Mouse (Mus musculus) cortical plate, adult 2 months (tissue): ENCODE measurements at regions not wholly inside any gene's neighbourhood (a gene's known extent, or its start where the extent isn't known, plus 50 kb on each side); places are given as distances from the start of the nearest gene placed in this dataset.
A peak's percentile ranks its signal among the peaks of the same experiment; 100 is the strongest.

ENCODE experiments used
- H3K27ac ChIP-seq: fragments of 200-500 bp; 2 replicates; pipeline ENCODE4 v1.5.1; 2012; ENCODE audit warnings: low read length, control low read depth, inconsistent platforms; ENCODE audit not compliant: insufficient read depth
- H3K4me1 ChIP-seq: fragments of 200-500 bp; 2 replicates; pipeline ENCODE4 v1.6.1; 2011; ENCODE audit warnings: low read length; ENCODE audit not compliant: control insufficient read depth, insufficient read depth
- H3K4me3 ChIP-seq: fragments of 200-500 bp; 2 replicates; pipeline ENCODE4 v1.5.1; 2011; ENCODE audit warnings: mild to moderate bottlenecking, low read length, control low read depth; ENCODE audit not compliant: insufficient read depth
- CTCF ChIP-seq: fragments of 200-500 bp; IDR thresholded peaks from 2 replicates; pipeline ENCODE4 v1.5.1; 2011; ENCODE audit warnings: mild to moderate bottlenecking, control low read depth, low read length; ENCODE audit not compliant: insufficient read depth; ENCODE audit errors: extremely low read depth
- POLR2A ChIP-seq: fragments of 200-500 bp; IDR thresholded peaks from 2 replicates; pipeline ENCODE4 v1.6.1; 2011; ENCODE audit warnings: mild to moderate bottlenecking, low read length, control low read depth; ENCODE audit not compliant: insufficient read depth; ENCODE audit errors: extremely low read depth

DNA sequence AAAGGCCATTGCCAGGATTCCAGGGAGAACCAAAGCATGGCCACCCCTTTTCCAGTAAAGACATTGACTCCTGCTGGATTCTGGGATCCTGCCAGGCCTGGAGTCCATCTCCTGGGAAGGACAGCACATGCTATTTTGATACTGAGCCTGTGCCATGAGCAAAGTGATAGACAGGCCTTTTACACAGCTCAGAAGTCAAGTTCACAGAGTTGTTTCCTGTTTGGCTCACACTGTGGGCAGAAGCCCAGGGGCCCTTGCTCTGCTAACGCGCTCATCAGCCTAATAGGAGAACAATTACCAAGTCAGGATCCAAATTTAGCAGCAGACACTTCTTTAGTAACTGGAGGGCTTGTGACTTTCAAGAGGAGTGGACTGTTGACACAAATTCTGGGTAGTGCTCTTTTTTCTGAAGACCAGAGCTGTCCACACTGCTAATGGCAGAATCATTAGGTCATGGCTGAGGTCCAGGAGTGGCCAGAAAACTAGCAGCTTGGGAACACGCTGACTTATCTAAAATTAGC lies 122.1 kb upstream of the Smim23 start:
- TF ChIP-seq POLR2A = no peak
- TF ChIP-seq CTCF = no peak
- Histone ChIP-seq H3K4me3 (no peak overlapping the region), H3K27ac (no peak overlapping the region), H3K4me1 (no peaks in the 10 kb centered on the region)

DNA sequence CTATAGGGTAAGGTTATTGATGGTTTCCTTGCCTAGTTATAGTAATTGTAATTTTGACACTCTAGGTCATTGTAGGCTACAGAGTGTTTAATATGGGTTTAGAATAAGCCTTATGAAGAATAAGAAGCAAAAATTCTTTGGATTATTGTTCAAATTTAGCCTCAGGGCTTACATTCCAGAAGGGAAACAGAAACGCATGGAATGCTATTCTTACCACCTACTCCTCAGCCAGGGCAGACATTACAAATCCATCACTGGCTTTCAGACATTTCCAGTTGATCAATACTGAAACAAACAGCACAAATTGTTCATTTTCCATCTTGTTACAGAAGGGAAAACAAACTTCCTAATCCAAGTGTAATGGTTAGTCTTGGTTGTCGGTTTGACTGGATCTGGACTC lies 120.7 kb upstream of the Smim23 start:
- no peaks in the 10 kb centered on the region for H3K4me1 ChIP-seq
- no peak overlapping the region for H3K4me3 ChIP-seq
- TF ChIP-seq CTCF (no peak), POLR2A (no peak)
- no peak overlapping the region for H3K27ac ChIP-seq

DNA sequence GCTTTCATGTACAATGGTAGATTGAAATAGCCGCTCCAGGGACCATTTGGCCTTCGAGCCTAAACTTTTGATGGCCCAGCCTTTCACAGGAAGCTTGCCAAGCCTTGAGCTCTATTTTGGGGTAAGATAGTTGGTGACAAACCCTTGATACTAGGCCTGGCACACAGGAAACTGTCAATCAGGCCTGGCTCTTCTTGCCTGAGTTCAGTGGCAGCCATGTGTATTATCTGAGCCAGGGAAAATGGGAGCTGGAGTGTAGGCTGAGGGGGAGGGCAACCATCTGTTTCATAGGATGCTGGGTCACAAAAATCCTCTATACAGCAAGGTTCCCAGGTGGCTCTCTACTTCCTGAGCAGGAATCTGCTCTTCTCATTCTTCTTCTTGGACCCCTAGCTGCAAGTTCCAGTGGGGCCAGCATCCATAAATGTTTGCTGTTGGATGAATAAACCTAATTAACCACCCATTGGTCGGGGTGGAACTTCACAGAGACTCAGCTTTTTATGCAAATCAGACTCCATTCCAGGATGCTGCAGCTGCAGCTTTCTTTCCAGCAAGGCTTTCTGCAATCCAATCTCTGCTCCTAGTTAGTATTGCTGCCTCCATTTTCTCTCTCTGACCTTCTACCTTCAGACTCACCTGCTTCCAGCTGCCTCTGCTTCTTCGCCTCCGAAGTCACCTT lies 117.1 kb upstream of the Smim23 start:
- H3K27ac ChIP-seq = 0 out of 2 replicates have a peak overlapping the region, but pooled peaks have one; percentile 9
- no peaks in the 10 kb centered on the region for H3K4me1 ChIP-seq
- no peak for TF ChIP-seq POLR2A
- H3K4me3 ChIP-seq = no peak overlapping the region

DNA sequence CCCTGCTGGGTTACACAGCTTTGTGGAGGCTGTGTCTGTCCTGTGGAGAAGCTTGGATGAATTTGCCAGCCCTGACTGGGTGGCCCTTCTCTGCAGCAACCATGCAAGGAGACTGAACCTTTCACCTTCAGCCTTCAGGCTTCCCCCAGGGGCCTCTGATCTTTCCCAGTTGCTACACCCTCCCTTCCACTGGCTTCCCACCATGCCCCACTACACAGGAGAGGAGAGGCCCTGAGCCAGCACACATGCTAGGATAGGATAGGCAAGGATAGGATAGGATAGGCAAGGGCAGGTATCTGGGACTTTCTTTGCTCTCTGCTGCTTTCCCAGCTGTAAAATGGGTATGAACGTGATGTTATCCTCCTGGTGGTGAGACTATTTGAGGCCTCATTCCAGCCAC lies 114.7 kb upstream of the Smim23 start:
- Histone ChIP-seq H3K4me1 (no peaks in the 10 kb centered on the region), H3K27ac (no peak overlapping the region), H3K4me3 (no peak overlapping the region)
- TF ChIP-seq CTCF (no peak), POLR2A (no peak)

DNA sequence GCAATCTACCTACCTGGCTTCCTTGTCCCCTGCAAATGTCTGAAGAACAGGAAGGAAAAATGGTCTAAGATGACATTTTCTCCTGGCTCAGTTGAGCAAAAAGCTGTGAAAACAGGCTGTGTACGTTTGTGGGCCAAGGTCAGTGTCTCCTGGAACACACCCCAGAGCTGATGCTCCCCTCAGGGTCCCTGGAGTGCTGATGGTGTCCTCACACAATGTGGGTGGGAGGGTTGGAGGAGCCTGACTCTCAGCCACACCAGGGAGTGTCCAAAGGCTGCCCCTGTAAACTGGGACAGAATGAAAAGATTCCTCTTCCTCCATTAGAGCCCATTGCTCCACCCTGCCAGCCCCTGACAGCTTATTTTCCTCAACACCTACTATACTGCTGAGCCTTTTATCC lies 112.8 kb upstream of the Smim23 start:
- TF ChIP-seq POLR2A (no peak), CTCF (no peak)
- Histone ChIP-seq H3K4me1 (no peaks in the 10 kb centered on the region), H3K27ac (no peak overlapping the region), H3K4me3 (no peak overlapping the region)

DNA sequence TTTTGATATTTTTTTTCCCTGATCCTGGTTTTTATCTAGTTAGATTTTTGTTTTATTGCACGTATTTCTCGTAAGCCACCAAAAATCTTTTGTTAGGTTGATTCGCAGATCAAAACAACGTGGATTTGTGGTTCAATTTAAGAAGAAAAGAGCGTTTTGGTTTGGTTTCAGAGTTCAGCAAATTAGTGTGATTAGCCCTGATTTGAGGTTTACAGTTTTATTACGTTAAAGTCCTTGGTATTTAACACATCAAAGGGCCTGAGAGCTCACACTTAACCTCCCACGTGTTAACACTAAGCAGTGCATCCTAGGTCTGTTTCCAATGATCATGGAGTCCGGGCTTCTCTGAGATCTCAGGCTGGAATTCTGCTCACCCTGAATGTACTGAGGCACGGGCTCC lies 107.5 kb upstream of the Smim23 start:
- Histone ChIP-seq H3K27ac (no peak overlapping the region), H3K4me3 (no peak overlapping the region), H3K4me1 (no peaks in the 10 kb centered on the region)
- TF ChIP-seq CTCF = no peak
- no peak for TF ChIP-seq POLR2A

DNA sequence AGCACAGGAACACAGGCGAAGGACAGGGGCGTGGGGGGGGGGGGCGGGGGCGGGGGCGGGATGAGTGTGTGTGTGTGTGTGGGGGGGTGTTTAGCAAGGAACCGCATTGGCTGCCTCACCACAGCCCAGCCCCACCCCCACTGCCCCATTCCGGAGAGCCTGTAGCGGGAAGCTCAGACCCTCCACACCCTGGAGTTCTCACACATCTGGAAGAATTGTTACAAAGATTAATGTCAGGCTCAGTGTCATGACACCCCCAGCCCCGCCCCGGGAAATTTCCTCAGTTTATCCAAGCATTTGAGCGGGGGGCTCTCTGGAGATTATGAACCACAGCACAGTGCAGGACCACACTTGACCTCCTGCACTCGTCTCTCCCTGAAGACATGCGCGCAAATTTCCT lies 106.6 kb upstream of the Smim23 start:
- no peak for TF ChIP-seq POLR2A
- no peak for TF ChIP-seq CTCF

DNA sequence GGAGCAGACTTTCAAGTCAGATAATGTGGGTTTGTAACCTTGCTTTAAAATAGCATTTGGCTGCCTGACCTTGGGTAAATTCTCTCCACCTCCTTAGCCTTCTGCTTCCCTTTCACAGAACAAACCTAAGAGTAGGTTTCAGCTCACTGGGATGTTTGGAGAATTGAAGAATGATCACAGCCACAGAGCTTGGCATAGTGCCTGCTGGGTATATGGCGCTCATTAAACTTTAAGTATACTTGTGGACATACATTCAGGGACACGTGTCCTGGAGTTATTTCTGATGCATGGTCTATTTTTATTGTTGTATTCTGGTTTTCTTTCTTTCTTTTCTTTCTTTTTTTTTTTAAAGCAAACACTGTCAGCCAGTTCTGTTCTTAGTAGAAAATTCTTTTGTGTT lies 104.4 kb upstream of the Smim23 start:
- Histone ChIP-seq H3K27ac (no peak overlapping the region), H3K4me1 (no peaks in the 10 kb centered on the region), H3K4me3 (no peak overlapping the region)
- TF ChIP-seq CTCF = no peak
- no peak for TF ChIP-seq POLR2A

More for the DNA sequence above, 106.6 kb upstream of the Smim23 start:
- Histone ChIP-seq H3K4me3 (no peak overlapping the region), H3K27ac (no peak overlapping the region), H3K4me1 (no peaks in the 10 kb centered on the region)

DNA sequence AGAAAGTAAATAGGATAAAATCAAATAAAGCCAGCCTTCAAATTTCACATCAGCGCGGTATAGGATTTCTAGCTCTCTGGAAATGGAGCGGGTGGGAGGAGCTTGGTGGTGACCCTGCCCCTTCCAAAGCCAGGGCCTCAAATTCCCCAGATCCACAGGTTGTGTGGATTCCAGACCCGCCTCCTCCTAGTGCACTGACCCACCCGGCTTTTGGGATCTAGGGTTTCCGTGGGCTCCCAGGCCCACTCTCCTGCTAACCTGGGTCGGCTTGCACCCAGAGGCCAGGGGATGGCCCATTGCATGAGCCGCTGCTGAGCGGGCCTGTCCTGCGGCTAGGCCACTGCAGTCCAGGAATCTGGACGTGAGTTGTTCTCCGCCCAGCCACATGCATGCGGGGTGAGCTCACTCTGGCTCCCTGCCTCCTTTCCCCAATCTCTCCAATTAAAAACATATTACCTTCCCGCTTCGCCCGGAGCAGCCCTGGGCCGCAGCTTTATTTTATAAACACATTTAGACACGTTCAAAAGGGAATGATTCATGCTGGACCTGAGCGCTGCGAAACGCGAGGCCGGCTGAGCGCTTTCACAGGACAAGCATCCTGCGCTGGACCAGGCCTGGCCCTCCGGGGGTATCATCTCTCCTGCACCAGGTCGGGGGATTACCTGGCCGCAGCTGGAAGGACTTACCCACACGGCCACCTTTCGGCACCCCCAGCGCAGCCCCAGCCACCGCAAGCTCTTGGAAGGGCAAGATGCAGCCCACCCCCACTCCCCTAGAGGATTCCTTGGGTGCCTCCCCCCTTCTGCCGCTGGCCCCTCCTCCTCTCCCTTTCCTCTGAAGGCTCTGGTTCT lies 101.2 kb upstream of the Smim23 start:
- Histone ChIP-seq H3K4me1 (no peaks in the 10 kb centered on the region), H3K4me3 (no peak overlapping the region), H3K27ac (no peak overlapping the region)
- TF ChIP-seq CTCF (no peak), POLR2A (no peak)

DNA sequence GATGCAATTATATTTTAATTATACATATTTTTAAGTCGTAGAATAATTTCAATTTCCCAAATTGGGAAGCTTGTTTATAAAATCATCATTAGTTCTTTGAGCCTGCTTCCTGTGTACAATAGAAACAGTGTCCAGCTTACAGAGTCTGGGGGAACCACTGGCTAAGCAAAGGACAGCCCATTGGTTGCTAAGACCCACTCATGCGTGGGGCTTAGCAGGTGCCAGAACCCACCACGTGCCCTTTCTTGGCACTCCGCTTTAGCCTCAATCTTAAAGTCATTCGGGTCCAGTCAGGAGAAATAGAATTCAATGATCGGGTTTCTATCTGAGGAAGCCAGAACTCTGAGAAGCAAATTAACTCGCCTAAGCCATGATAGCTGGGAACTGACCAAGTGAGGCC lies 100.5 kb upstream of the Smim23 start:
- H3K27ac ChIP-seq = no peak overlapping the region
- H3K4me3 ChIP-seq = no peak overlapping the region
- no peaks in the 10 kb centered on the region for H3K4me1 ChIP-seq
- TF ChIP-seq CTCF (no peak), POLR2A (no peak)
